Mouse (Mus musculus) adrenal gland (tissue): ENCODE data around the gene Fam240a.

ENCODE experiments used
- intact Hi-C: fragments of 180-260 bp; cut with DNase I; formaldehyde crosslinking; loops from one replicate; pipeline ENCODE4 v1.15.1; 2025

Fam240a gene

DNA sequence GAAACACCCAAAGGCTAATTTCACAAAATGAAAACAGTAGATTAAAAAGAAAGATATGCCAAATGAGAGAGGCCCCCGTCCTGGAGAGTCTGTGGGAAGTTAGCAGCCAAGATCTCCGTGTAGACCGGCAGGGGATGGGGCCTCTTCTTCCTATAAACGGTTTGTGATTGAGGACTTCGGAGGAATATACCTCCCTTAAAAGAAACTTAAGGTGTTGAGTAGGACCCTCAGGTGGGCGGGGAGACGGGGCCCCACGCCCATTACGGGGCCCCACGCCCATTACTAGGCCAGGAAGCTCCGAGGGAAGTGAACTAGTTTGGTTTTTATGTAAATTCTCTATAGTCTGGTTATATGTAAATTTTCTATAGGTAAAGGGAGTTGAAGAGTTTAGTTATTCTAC is 29.3 kb upstream of the Fam240a start, which contains the start of gene Tdgf1:
Gene Tdgf1 (minus strand): TSS at position 233 of the 400 bp plus-strand sequence.
- intact Hi-C loops = no loop called here

DNA sequence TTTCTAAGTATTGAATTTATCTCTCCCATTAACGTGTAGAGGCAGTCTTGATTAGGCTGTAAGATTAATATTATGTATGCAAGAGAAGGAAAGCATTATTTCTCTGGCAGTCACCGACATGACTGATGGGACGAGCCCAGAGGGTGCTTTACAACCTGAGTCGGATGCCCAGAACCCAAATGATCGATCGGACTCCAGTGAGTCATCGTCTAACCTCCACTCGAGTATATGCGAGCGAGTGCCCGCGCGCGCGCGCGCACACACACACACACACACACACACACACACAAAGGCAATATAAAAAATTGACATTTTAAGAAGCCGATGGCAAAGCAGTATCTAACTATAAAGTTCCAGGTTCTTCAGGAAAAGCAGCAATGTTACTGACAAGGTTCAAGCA is 28.7 kb upstream of the Fam240a start:
- intact Hi-C loops = no loop called here

DNA sequence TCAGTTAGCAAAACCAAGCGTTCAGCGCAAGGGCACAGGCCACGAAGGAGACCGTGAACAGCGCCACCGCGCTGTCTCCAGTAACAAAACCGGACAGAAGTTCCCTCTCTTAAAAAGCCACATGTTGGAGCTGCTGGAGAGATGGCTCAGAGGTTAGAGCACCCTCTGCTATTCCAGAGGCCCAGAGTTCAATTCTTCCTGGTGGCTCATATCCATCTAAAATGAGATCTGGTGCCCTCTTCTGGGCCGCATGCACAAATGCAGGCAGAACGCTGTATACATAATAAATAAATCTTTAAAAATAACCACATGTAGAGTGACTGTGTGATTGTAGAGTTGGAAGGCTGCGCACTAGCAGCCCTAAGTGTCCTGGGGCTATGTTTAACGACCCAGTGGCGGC is 27.6 kb upstream of the Fam240a start:
- intact Hi-C loops = no loop called here

DNA sequence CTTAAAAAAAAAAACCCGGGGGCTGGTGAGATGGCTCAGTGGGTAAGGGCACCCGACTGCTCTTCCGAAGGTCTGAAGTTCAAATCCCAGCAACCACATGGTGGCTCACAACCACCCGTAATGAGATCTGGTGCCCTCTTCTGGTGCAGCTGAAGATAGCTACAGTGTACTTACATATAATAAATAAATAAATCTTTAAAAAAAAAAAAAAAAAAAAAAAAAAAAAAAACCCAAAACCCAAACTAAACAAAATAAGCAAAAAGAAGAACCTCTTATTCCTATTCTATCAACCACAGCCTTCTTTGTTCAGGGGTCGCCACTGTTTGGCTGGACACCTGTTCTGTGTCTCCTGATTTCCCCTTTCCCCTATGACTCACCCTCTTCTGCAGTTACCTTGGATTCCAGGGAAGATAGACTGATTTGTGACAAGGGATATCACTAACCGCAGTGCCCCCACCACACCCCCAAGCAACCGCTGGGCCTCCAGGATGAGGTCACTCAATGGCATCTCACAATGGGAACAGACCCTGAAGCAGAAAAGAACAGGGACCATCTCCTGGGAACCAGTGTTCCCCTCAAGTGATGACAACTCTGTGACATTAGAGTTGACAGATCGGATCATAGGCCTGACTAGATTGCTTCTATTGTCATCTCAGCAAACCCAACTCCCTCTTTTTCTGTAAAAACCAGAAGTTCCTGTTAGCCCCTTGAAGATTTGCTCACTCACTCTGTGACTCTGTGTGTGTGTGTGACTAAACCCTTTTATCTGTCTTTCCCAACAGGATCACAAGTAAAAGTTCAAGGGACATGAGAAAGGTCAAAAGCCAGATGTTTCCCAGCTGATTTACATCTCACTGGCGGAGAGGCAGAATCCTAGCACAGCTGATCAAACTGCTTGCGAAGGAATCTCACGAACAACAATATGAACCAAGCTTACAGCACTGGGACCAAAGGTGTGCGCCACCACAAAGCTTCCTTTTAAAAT is 21.1 kb upstream of the Fam240a start:
- intact Hi-C loops = no loop called here

DNA sequence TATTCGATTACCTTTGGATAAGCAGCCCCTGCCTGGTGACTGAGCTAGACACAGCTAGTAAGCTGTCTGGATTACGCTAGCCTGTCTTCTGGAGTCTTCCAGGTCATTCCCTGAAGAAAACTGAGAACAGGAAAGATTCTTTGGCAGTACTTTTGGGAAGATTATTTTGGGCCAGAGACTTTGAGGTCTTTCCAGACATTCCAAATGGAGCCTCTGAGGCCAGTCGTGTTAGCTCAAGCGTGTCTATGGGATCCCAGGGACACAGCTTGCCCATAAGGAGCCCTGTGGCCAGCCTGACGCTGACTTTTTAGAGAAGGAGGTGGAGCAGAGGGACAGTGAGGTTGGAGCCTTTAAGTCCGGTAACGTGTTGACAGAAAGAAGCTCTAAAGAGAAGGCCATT is 19.3 kb upstream of the Fam240a start:
- intact Hi-C loops = no loop called here

DNA sequence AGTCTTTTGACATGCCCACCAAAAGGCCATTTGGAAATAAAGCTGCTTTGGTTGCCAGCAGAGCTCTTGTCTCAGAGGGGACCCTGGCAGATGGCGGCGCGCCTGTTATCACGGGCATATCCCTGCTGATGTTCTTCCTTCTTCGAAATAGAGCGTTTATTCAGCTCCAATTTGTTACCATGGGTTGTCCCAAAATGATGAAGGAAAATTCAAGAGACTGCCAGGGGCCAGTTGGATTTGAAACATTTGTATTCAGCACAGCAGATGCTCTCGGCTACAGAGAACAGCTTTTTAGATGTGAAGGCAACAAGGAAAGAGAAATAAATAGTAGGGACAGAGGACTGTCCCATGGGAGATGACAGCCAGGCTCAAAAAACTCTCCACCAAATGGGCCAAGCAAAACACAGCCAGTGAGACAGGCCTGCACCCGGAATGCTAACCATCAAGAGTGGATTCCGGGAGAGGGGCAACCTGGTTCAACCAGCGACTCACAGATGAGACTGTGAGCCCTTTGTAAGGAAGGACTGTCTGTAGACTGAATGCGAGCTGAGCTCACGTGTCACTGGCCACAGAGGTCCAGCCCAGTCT is 17.3 kb upstream of the Fam240a start:
- intact Hi-C loops = no loop called here

DNA sequence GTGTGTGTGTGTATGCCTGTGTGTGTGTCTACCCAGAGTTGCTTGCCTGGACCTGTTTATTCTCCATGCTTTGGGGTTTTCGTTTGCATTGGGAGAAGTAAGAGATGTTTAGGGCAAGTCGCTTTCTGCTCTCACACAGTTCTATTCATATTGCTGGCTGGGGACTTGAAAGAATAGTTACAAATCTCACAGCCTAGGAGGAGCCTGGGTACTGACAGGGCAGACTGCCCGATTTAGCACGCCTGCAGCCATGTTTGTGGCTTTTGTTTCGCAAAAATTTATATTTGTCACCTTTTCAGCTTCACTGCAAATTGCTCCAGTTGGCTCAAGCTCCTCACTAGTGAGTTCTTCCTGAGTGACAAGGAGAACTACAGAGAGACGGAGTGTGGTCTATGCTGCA is 14.9 kb upstream of the Fam240a start:
- intact Hi-C loops = no loop called here

DNA sequence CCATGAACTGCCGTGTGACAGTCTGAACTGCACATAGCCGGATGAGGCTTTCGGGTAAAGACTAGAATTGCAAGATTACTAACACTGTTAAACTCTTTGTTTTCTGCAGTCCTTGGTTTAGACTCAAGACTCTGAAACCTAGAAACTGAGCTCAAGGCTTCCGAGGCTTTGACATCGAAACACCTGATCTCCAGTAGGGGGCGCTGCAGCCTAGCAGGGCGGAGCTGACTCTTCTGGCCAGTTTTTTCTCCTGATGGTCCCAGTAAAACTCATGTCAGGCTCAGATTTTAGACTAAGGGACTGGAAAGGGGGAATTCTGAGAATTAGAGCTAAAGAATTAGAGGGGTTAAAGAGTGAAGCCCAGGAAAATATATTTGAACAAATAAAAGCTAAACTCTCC is 6.1 kb upstream of the Fam240a start:
- intact Hi-C loops = loop anchor here (5.0 kb wide), 1 partner anchor 150 kb away; no protein-coding TSS in a partner anchor

DNA sequence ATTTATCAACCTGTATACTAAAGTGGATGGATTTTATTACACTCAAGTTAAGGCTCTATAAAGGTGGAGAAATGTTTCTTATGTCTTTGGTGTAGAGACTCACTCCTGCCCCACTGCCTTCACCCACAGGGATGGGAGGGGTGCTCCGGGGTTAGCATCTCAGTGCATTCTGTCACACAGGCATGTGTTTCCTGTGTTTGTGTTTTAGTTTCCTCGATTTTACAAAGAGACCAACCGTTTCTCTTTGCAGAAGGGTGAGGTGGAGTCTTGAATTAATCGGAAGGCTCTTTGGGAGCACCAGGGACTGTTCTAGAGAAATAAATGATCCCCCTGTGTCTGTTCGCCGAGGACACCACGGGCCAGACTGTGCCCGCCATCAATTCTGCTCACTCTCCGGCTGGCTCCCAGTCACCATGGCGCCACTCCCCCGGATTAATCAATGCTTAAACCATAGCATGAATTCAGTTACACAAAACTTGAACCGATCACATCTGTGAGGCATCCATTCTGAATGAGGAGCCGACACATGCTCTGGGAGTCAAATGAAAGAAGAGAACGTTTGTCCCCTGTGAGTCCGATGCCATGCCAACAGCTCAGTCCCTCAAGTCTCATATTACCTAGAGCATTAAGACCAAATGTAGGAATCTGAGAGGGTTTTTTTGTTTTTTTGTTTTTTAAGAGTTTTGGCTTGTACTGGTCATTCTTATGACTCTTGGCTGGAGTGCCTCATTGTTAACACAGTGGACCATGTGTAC is 4.2 kb upstream of the Fam240a start:
- intact Hi-C loops = loop anchor here (5.0 kb wide), 1 partner anchor 151 kb away; no protein-coding TSS in a partner anchor

DNA sequence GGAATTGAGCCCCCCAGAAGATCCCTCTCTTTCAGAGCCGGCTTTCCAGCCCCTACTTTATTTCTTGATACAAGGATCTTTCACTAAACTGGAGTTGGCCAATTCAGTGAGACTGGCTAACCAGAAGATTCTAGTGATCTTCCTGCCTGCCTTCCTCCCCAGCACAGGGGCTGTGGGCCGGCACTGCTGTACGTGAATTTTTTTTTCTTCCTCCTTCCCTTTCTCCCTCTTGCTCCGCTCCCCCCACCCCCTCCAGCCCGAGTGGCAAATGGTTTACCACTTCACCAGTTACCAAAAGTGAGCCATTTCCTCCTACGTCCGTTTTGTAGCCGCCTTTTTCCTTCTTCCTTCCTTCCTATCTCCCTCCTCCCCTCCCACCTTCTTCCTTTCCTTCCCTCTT is 1.2 kb downstream of the Fam240a start:
- intact Hi-C loops = no loop called here

DNA sequence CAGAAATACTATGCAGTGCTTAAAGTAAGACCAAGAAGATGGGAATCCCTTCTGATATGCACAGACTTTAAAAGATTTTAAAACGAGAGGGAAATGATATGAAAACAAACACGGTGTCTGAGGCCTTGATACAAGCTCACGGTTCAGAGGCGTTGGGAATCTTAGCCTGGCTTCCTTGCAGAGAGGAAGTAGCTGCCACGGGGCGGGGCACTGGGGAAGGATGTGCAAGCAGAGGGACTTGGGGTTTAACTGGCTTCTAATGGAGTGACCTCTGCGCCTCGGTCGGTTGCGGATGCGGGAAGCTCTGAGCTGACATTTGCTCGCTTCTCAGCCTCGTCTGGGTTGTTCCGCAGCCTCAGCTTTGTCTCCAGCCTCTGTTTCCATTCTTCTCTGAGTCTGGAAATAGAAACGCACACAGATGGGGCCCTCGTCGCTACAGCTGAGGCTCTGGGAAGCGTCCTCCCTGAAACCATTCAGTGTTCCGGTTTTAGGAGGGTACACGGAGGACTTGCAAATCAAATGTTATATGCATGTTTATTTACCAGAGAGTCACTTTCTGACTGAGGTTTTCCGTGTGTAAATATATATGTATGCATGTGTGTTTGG is 1.9 kb downstream of the Fam240a start:
- intact Hi-C loops = no loop called here

DNA sequence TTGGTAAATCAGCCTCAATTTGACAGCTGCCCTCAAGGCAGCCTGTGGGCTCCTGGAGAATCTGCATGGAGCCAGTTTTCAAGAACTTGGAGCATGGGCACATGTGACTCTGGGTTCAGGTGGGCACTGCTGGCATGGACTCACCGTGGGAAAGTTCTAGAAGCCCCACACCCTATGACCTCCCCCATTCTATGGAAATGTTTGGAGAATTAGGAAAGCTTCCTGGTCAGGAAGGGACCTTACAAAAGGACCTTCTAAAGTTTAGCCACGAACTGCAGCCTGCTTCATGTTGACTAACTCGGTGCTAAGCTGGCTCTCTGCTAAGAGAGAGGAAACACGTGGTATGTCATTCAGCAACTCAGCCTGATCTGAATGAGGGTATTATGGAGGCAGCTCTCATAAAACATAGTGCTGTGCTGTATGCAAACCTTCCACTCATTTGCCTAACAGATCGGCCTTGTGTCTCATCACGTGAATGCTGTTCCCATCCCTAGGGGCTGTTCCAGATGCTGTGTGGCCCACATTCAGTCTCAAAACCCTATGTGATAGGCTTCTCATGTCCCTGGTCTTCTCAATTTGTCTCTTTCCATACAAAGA is 7.2 kb downstream of the Fam240a start:
- intact Hi-C loops = no loop called here

DNA sequence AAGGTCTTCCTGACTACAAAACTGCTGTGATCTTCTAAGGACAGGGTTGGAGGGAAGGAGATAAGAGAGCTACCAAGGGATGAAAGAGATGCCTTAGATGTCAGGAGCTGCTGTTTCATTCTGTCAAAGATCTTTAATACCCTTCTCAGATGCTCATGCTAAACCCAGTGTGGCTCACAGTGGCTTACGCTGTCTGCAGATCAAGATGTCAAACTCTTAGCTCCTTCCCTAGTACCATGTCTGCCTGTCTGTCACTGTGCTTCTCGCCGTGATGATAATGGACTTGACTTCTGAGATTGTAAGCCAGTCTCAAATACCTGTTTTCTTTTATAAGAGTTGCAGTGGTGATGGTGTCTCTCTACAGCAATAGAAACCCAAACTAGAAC is 8.0 kb downstream of the Fam240a start:
- intact Hi-C loops = no loop called here

DNA sequence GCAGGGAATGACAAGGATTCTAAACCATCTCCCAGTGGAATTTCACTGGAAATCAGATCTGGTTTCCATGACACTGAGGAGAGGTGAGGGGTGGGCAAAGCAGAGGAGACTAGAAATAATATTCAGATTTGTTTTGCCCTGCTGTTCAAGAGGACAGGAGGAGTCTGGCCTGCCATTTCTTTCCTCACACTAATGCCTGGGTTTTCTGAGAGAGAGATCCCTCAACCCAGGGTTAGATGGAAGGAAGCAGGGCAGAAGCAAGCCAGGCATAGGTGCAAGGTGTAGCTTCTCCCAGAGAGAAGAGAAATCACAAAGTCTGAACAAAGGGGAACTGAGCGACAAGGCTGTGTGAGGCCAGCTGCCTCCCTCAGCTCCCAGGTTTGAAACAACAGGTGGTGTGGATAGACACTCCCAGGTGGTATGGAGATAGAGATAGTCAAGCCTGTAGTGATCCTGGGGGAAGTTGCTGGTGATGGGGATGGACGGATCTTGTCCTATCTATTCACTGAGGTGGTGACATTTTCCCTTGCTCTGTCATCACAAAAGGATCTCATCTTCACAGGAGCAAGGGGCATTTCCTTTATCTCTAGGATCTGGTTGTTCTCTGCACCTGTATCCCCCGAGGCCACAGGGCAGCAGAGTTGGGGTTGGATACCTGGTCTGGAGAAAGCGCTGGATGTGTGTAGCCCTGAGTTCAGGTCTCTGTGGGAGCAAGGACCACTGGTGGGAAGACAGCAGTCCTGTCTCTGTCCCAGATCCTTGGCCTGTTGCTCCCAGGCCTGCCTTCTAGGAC is 8.6 kb downstream of the Fam240a start:
- intact Hi-C loops = no loop called here

DNA sequence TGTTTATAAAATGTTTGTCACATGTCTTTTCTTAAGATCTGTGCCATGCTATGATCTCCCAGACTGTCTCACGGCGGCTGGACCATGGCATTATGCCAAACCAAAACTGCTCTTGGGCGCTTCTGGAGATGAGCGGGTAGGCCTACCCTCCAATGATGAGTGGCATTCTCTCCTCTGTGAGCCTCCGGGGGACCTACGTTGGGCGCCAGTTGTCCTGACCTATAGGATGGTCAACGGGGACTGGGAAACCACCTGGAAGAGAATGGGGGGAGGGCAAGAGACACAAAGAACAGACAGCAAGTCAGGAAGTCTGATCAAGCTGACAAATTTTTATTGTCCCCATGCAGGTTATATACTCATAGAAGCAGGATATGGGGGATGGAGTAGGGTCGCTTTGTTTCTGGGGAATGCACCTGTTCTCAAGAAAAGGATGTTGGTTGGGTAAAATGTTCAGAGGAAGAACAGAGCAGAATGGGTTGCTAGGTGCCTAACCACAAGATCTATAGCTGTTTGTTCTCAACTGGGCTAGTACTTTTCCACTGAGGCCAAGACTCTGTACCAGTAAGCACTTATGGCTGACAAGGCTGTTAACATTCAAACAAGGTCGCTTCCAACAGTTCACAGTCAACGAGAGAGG is 9.3 kb downstream of the Fam240a start:
- intact Hi-C loops = no loop called here

DNA sequence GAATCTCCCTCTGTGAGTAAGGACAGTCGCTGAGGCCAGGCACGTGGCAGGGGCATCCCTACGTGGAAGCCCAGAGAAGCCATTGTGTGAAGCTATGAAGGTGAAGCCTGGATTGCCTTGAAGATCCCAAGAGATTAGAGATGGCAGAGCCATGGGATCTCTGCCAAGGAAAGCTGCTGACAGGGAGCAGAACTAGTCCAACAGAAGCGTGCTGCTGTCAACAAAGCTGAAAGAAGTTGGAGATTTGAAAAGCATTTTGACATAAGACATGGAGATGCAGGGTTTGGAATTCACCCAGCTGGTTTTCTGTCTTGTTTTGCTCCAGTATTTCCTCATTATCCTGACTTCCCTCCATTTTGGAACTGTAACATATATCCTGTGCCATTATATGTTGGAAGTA is 14.4 kb downstream of the Fam240a start:
- intact Hi-C loops = no loop called here

DNA sequence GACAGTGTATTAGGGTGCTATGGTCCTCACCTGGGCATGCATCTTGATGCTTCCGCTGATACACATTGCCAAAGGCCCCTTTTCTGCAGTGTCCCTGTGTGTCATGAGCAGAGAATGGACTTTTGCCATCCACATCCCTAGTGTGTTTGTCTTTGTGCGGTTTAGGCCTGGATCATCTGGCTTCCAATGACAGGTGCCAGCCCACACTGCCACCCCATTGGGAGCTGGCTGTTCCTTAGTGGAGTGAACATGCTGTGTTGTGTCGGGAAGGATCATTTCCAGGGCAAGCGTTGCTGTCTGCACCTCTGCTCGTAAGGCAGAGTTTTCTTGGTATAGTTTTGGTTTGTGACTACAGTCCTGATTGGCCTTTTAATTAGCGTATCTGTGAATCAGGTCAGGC is 15.5 kb downstream of the Fam240a start:
- intact Hi-C loops = no loop called here

DNA sequence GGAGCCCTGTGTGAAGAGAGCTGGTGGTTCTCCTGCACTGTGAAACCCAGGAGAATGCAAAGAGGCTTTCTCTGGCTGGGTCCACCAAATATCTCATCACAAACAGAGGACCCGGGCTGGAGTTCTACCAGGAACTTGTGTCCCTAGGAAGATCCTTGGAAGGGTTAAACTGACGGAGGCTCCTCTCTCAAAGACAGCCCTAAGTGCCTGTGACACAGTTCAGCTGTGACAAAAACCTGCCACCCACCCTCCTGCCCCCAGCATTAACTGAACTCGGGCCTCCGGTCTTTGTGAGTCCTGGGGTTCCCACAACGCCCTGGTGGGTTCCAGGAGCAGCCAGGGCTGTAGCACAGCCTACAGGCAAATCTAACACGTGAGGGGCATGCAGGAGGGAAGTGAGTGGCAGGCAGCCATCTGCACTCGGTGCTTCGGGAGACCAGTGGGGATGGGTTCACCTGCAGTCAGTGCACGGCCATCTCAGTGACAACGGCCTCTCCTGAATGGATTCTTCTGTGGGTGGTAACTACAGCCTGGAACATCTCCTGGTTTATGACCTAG is 17.1 kb downstream of the Fam240a start:
- intact Hi-C loops = no loop called here

DNA sequence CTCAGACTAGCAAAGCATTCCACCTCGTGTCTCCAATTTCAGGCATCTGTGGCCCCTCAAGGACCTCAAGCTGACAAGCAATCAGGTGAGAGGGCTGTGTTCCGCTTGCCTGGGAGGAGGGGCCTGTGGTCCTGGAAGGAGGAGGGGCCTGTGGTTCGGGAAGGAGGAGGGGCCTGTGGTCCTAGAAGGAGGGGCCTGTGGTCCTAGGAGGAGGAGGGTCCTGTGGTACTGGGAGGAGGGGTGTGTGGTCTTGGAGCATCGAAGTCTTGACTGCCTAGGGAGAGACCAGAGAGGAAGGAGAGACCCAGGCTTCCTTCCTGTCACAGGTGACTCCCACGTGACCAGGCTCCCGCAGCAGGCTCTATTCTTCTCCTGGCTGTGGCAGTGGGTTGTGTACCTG is 20.1 kb downstream of the Fam240a start:
- intact Hi-C loops = no loop called here
